Mouse (Mus musculus): Measurements from ENCODE around the gene Slc35e3. TPM values are rescaled to one million over a fixed set of nuclear protein-coding genes. Genes with fewer than 3 reads are reported as not detected.

The Slc35e3 gene
- total and polyA plus RNA-seq, 2 experiments from 2014 or later: 23.9 to 24.9 TPM

DNA sequence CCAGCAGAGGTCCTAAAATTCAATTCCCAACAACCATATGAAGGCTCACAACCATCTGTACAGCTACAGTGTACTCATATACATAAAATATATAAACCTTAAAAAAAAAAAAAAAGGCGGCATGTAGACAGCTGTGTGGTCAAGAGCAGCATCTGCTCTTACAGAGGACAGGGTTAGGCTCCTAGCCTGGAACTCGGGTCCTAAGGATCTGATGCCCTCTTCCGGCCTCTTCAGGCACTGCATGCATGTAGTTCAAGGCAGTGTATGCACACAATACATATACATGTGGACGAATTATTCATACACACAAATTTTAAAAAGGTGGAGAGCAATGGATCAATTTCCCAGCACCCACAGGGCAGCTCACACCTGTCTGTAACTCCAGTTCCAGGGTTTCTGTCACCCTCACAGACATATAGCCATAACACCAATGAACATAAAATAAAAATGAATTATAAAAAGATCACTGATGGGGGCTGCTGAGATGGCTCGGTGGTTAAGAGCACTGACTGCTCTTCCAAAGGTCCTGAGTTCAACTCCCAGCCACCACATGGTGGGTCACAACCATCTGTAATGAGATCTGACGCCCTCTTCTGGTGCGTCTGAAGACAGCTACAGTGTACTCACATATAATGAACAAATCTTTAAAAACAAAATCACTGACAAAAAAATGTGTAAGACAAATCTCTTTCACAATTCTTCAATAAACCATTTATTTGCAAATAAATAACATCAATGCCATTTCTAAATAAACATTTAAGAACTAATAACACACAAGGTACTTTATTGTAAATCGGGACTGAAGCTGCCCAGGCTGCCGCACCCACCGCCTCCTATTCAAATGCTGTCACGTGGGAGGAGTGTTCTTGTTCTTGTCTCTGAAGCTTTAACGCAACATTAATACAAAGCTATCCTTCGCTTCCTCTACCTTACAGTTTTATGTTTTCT lies 57.7 kb downstream of the Slc35e3 start:
- Histone ChIP-seq H3K4me3 (ENCODE audit: low read length) (no peak overlapping the region), H3K4me2 (ENCODE audit: low read depth, low read length) (no peak overlapping the region), H3K9me3 (ENCODE audit: low read length) (no peaks in the 10 kb centered on the region), H3K27me3 (ENCODE audit: insufficient read depth, low read length) (no peaks in the 10 kb centered on the region), H3K27ac (no peak overlapping the region), H3K36me3 (ENCODE audit: insufficient read depth, low read length) (peaks cover 34% of the 10 kb centered on the region), H3K4me1 (ENCODE audit: insufficient read depth, low read length) (no peaks in the 10 kb centered on the region), H3K9ac (replicated peaks; ENCODE audit: low read length) (no peak overlapping the region)
- TF ChIP-seq CTCF (IDR thresholded peaks at IDR 0.05; ENCODE audit: low read depth): peak; percentile 50
- 87% methylated on average over 13 of the region's 13 CpGs for WGBS
- peak; percentile 53; the same call in 1 of the 2 replicates for ATAC-seq
- peak; percentile 35 for DNase-seq (ENCODE audit: low spot score)

DNA sequence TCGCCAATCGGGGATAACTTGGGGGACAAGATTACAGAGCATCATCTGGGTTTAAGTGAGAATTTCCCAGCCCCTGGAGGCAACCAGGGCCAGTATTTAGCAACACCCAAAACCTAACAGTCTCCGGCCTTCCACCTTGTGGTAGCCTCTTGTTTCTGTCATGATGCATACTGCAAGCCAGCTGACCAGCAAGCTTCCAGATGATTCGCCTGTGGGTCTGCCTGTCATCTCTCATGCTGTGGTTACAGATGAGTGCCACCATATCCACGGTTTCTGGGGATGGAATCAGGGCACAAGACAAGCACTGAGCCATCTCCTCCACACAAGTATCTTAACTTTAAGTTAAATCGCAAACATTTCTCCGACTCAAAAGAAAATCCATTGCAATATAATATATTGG lies 58.6 kb downstream of the Slc35e3 start:
- H3K9me3 ChIP-seq (ENCODE audit: low read length): no peaks in the 10 kb centered on the region
- ATAC-seq (no peak), DNase-seq (ENCODE audit: low spot score) (no peak)
- H3K36me3 ChIP-seq (ENCODE audit: insufficient read depth, low read length): peaks cover 29% of the 10 kb centered on the region
- no peak overlapping the region for H3K4me3 ChIP-seq (ENCODE audit: low read length)
- H3K27me3 ChIP-seq (ENCODE audit: insufficient read depth, low read length): no peaks in the 10 kb centered on the region
- no peak overlapping the region for H3K9ac ChIP-seq (replicated peaks; ENCODE audit: low read length)
- H3K4me2 ChIP-seq (ENCODE audit: low read depth, low read length): no peak overlapping the region
- H3K4me1 ChIP-seq (ENCODE audit: insufficient read depth, low read length): no peaks in the 10 kb centered on the region
- WGBS: 89% methylated on average over 7 of the region's 7 CpGs
- H3K27ac ChIP-seq: no peak overlapping the region
- no peak for TF ChIP-seq CTCF (IDR thresholded peaks at IDR 0.05; ENCODE audit: low read depth)

DNA sequence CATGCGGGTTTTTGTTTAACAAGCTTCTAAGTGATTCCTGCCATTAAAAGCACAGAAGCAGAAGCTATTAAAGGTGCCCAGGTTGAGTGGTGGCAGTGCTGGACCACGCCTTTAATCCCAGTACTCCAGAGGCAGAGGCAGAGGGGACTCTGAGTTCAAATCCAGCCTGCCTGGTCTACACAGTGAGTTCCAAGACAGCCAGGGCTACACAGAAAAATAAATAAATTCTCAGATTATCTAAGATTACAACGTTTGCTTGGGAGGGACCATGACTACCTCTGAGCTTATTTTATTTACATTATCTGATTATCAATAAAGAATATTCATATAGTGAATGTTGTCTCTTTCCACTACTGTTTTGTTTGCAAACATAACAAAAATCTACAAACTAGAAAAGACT lies 59.1 kb downstream of the Slc35e3 start:
- no peak overlapping the region for H3K4me3 ChIP-seq (ENCODE audit: low read length)
- no peak overlapping the region for H3K4me2 ChIP-seq (ENCODE audit: low read depth, low read length)
- H3K4me1 ChIP-seq (ENCODE audit: insufficient read depth, low read length): no peaks in the 10 kb centered on the region
- no peaks in the 10 kb centered on the region for H3K9me3 ChIP-seq (ENCODE audit: low read length)
- no peak overlapping the region for H3K9ac ChIP-seq (replicated peaks; ENCODE audit: low read length)
- DNase-seq (ENCODE audit: low spot score) (no peak), ATAC-seq (no peak)
- H3K27ac ChIP-seq: no peak overlapping the region
- no peaks in the 10 kb centered on the region for H3K27me3 ChIP-seq (ENCODE audit: insufficient read depth, low read length)
- TF ChIP-seq CTCF (IDR thresholded peaks at IDR 0.05; ENCODE audit: low read depth): no peak
- WGBS: 84% methylated on average over 3 of the region's 3 CpGs
- H3K36me3 ChIP-seq (ENCODE audit: insufficient read depth, low read length): peaks cover 23% of the 10 kb centered on the region

DNA sequence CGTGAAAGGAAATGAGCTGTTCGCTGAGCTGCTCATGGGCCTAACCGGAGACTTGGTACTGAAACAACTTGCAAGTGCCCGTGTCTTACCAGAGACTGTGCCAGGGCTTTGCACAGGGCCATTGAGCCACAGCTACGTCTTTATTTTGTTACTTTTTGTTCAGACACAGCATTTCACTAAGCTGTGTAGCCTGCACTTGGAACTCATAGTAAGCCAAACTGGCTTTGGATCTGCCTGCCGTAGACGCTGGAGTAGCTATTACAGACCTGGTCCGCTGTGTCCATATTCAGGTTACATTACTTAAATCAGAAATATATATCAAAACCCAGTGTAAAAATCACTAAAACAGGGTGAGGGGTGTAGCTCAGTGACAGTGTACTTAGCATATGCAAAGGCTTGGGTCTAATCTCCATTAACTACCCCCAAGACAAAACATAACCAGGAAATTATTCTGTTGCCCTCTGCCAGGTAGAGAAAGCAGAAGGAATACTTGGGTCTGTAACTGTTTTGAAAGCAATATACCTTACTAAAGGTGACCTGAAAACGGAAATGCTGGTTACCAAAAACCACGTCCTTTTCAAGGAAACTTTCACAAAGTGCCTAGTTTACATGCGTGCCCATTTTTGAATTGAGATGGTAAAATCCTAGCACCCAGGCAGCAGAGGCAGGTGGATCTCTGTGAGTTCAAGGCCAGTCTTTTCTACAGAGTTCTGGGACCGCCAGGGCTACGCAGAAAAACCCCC lies 60.1 kb downstream of the Slc35e3 start:
- H3K9ac ChIP-seq (replicated peaks; ENCODE audit: low read length): no peak overlapping the region
- no peaks in the 10 kb centered on the region for H3K27me3 ChIP-seq (ENCODE audit: insufficient read depth, low read length)
- H3K4me3 ChIP-seq (ENCODE audit: low read length): no peak overlapping the region
- no peaks in the 10 kb centered on the region for H3K9me3 ChIP-seq (ENCODE audit: low read length)
- no peak for DNase-seq (ENCODE audit: low spot score)
- H3K4me1 ChIP-seq (ENCODE audit: insufficient read depth, low read length): no peaks in the 10 kb centered on the region
- H3K4me2 ChIP-seq (ENCODE audit: low read depth, low read length): no peak overlapping the region
- ATAC-seq: no peak
- no peak for TF ChIP-seq CTCF (IDR thresholded peaks at IDR 0.05; ENCODE audit: low read depth)
- no peak overlapping the region for H3K27ac ChIP-seq
- peaks cover 16% of the 10 kb centered on the region for H3K36me3 ChIP-seq (ENCODE audit: insufficient read depth, low read length)
- WGBS: 90% methylated on average over 13 of the region's 13 CpGs

DNA sequence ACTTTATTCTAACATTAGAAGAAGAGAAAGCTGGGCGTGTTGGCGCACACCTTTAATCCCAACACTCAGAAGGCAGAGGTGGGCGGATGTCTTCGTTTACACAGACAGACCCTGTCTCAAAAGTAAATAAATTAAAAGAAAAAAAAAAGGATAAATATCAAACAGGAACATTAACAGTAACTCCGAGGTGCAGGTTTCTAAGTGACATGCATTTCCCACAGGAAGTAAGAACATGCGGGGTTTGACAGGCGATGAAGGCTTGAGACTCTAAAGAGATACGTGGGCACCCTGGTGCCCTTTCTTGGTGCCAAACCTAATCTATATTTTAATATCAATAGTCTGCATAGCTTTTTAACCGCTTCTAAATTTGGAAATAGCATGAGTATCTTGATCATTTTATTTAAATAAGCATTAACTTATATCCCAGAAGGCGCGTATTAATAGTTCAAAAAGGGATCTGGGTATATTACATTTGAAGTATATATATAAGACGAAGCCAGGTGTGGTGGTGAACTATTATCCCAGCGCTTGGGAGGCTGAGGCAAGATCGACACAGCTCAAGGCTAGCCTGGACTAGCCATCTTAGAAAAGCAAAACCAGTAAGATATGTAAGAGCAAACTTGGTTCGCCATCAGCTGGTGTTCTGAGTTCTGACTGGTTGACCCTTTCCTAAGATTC lies 60.9 kb downstream of the Slc35e3 start:
- Histone ChIP-seq H3K9me3 (ENCODE audit: low read length) (no peaks in the 10 kb centered on the region), H3K4me2 (ENCODE audit: low read depth, low read length) (no peak overlapping the region), H3K27ac (no peak overlapping the region), H3K4me3 (ENCODE audit: low read length) (no peak overlapping the region), H3K36me3 (ENCODE audit: insufficient read depth, low read length) (peaks cover 11% of the 10 kb centered on the region), H3K4me1 (ENCODE audit: insufficient read depth, low read length) (no peaks in the 10 kb centered on the region), H3K27me3 (ENCODE audit: insufficient read depth, low read length) (no peaks in the 10 kb centered on the region), H3K9ac (replicated peaks; ENCODE audit: low read length) (no peak overlapping the region)
- no peak for TF ChIP-seq CTCF (IDR thresholded peaks at IDR 0.05; ENCODE audit: low read depth)
- no peak for ATAC-seq
- WGBS: 94% methylated on average over 15 of the region's 15 CpGs
- no peak for DNase-seq (ENCODE audit: low spot score)

DNA sequence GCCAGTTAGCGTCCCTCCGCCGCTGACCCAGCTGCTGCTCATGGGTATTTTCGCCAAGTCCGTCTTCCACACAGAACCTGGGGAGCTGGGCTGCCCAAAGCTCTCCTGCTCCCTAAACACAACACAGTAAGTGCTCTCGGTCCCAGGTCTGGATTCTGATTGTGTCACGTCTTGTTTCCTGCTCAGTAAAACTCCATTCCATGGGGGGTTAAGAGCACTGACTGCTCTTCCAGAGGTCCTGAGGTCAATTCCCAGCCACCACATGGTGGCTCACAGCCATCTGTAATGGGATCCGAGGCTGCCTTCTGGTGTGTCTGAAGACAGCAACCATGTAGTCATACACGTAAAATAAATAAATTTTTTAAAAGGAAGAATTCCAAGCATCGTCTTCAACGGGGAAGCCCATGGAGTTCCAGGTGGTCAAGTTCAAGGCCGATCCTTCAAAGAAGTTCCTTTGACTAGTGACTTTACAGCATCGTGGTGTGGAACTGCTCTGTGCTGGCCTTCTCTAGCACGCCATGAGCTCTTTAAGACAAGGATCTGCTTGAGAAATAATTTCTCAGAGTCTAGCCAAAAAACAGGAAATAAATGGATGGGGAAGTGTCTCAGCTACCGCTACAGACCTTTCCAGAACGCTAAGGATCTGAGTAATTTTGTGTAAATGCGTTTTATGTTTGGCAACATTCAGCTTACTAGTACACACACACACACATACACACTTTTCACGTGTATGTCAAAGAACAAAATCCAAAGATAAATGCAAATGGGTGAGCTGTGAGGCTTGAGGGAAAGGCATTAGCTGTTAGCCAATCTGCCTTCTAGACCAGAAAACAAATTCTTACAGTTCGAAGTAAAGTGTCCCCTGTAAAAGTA lies 61.6 kb downstream of the Slc35e3 start:
- H3K9ac ChIP-seq (replicated peaks; ENCODE audit: low read length): no peak overlapping the region
- 90% methylated on average over 19 of the region's 19 CpGs for WGBS
- DNase-seq (ENCODE audit: low spot score): no peak
- TF ChIP-seq CTCF (IDR thresholded peaks at IDR 0.05; ENCODE audit: low read depth): no peak
- H3K27me3 ChIP-seq (ENCODE audit: insufficient read depth, low read length): no peaks in the 10 kb centered on the region
- no peaks in the 10 kb centered on the region for H3K9me3 ChIP-seq (ENCODE audit: low read length)
- H3K27ac ChIP-seq: no peak overlapping the region
- H3K4me1 ChIP-seq (ENCODE audit: insufficient read depth, low read length): no peaks in the 10 kb centered on the region
- no peak overlapping the region for H3K4me3 ChIP-seq (ENCODE audit: low read length)
- no peak overlapping the region for H3K4me2 ChIP-seq (ENCODE audit: low read depth, low read length)
- ATAC-seq: no peak
- H3K36me3 ChIP-seq (ENCODE audit: insufficient read depth, low read length): peaks cover 8% of the 10 kb centered on the region; the same call in 1 of the 2 replicates

Data from hindbrain, postnatal 0 days (tissue).